Mouse (Mus musculus): Measurements from ENCODE around the gene Tmem150a. TPM values are rescaled to one million over a fixed set of nuclear protein-coding genes. Genes with fewer than 3 reads are reported as not detected.
A peak's percentile ranks its signal among the peaks of the same experiment; 100 is the strongest.

The Tmem150a gene
- polyA plus RNA-seq, 1 experiment from 2014 or later, result 50.6 TPM

- Histone ChIP-seq H3K27ac (no peak overlapping the region), H3K9ac (ENCODE audit: low read depth, low read length) (no peak overlapping the region), H3K4me1 (replicated peaks; ENCODE audit: insufficient read depth, low read length) (peaks cover 15% of the 10 kb centered on the region), H3K4me2 (ENCODE audit: low read length) (peak overlapping the region; percentile 80), H3K4me3 (replicated peaks; ENCODE audit: low read depth, low read length) (peak overlapping the region; percentile 69; the same call in 1 of the 2 replicates), H3K9me3 (replicated peaks; ENCODE audit: low read length) (no peaks in the 10 kb centered on the region), H3K27me3 (ENCODE audit: insufficient read depth, low read length) (no peaks in the 10 kb centered on the region), H3K36me3 (ENCODE audit: insufficient read depth, low read length) (peaks cover 9% of the 10 kb centered on the region)
- ATAC-seq (replicated peaks; ENCODE audit: low FRiP score, low read depth) (no peak), DNase-seq (ENCODE audit: low spot score) (no peak)
- WGBS, result 74% methylated on average over 10 of the region's 10 CpGs
- no peak for TF ChIP-seq CTCF (IDR thresholded peaks at IDR 0.05; ENCODE audit: low read depth)
Observed at GRCm38 (mm10) chr6:72348411-72348810, 6.8 kb upstream of the Tmem150a start.

- TF ChIP-seq CTCF (IDR thresholded peaks at IDR 0.05; ENCODE audit: low read depth), result no peak
- Histone ChIP-seq H3K4me1 (replicated peaks; ENCODE audit: insufficient read depth, low read length) (peaks cover 7% of the 10 kb centered on the region; the same call in 1 of the 2 replicates), H3K27ac (0 out of 2 replicates have a peak overlapping the region, but pooled peaks have one; percentile 6), H3K4me2 (ENCODE audit: low read length) (no peak overlapping the region), H3K4me3 (replicated peaks; ENCODE audit: low read depth, low read length) (no peak overlapping the region), H3K9ac (ENCODE audit: low read depth, low read length) (no peak overlapping the region), H3K36me3 (ENCODE audit: insufficient read depth, low read length) (peaks cover 9% of the 10 kb centered on the region), H3K9me3 (replicated peaks; ENCODE audit: low read length) (no peaks in the 10 kb centered on the region), H3K27me3 (ENCODE audit: insufficient read depth, low read length) (no peaks in the 10 kb centered on the region)
- no peak for DNase-seq (ENCODE audit: low spot score)
- ATAC-seq (replicated peaks; ENCODE audit: low FRiP score, low read depth), result no peak
- WGBS, result 90% methylated on average over 2 of the region's 2 CpGs
Observed at GRCm38 (mm10) chr6:72350214-72350613, 5.0 kb upstream of the Tmem150a start.

GRCm38 (mm10) chr6:72352636-72353405 lies 2.4 kb upstream of the Tmem150a start:
- ATAC-seq (replicated peaks; ENCODE audit: low FRiP score, low read depth), result no peak
- H3K4me2 ChIP-seq (ENCODE audit: low read length), result no peak overlapping the region

DNA sequence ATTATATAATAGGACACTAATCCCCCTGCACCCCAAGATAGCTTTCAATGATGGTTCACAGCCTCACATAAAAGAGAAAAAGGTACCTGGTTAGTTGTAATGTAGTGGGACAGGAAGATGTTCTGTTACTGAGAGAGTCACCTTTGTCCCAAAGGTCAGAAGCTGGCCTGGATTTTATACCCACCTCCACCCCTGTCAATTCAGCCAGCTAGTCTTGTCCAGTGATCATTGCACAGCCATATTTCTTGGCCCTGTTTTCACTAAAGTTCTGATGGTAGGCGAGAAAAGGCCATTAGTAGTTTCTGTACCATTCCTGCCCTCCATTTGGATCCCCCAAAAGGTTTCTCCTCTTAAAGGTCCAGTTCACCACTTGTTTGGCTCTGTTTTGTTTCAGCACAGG lies 1.2 kb upstream of the Tmem150a start:
- ATAC-seq (replicated peaks; ENCODE audit: low FRiP score, low read depth), result no peak
- no peak overlapping the region for H3K9ac ChIP-seq (ENCODE audit: low read depth, low read length)
- H3K36me3 ChIP-seq (ENCODE audit: insufficient read depth, low read length), result peaks cover 9% of the 10 kb centered on the region
- no peak for TF ChIP-seq CTCF (IDR thresholded peaks at IDR 0.05; ENCODE audit: low read depth)
- H3K4me1 ChIP-seq (replicated peaks; ENCODE audit: insufficient read depth, low read length), result no peaks in the 10 kb centered on the region
- H3K27me3 ChIP-seq (ENCODE audit: insufficient read depth, low read length), result no peaks in the 10 kb centered on the region
- H3K4me2 ChIP-seq (ENCODE audit: low read length), result no peak overlapping the region
- no peak for DNase-seq (ENCODE audit: low spot score)
- H3K4me3 ChIP-seq (replicated peaks; ENCODE audit: low read depth, low read length), result no peak overlapping the region
- H3K9me3 ChIP-seq (replicated peaks; ENCODE audit: low read length), result no peaks in the 10 kb centered on the region
- 65% methylated on average over 1 of the region's 1 CpGs for WGBS
- no peak overlapping the region for H3K27ac ChIP-seq

More at GRCm38 (mm10) chr6:72352636-72353405, 2.4 kb upstream of the Tmem150a start:
- H3K4me1 ChIP-seq (replicated peaks; ENCODE audit: insufficient read depth, low read length), result peaks cover 6% of the 10 kb centered on the region; the same call in 1 of the 2 replicates
- TF ChIP-seq CTCF (IDR thresholded peaks at IDR 0.05; ENCODE audit: low read depth), result no peak
- H3K9ac ChIP-seq (ENCODE audit: low read depth, low read length), result no peak overlapping the region
- no peaks in the 10 kb centered on the region for H3K27me3 ChIP-seq (ENCODE audit: insufficient read depth, low read length)
- peaks cover 9% of the 10 kb centered on the region for H3K36me3 ChIP-seq (ENCODE audit: insufficient read depth, low read length)
- no peak overlapping the region for H3K4me3 ChIP-seq (replicated peaks; ENCODE audit: low read depth, low read length)
- DNase-seq (ENCODE audit: low spot score), result no peak
- WGBS, result 70% methylated on average over 5 of the region's 5 CpGs
- no peaks in the 10 kb centered on the region for H3K9me3 ChIP-seq (replicated peaks; ENCODE audit: low read length)
- H3K27ac ChIP-seq, result no peak overlapping the region

DNA sequence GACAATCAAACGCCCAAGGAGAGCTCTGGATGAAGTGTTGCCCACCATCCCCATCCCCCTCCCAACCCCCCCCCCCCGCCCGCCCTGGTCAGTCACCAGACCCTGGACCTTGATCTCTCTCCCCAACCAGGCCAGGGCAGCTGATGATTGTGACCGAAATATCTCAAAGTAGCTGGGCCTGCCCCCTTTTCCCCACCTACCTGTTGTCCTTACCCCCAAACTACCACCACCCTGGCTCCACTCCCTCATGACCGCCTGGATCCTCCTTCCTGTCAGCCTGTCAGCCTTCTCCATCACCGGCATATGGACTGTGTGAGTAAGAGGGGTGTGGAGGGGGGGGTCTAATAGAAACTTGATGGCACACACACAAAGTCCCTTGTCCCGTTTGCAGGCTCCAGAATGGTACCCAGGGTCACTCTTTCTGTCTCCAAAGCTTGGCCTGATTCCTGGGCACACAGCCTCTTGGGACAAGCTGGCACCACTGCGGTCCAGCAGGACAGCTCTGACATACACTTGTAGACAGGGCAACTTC lies 820 bp downstream of the Tmem150a start:
- Histone ChIP-seq H3K36me3 (ENCODE audit: insufficient read depth, low read length) (peaks cover 5% of the 10 kb centered on the region; the same call in 1 of the 2 replicates), H3K9me3 (replicated peaks; ENCODE audit: low read length) (no peaks in the 10 kb centered on the region), H3K4me3 (replicated peaks; ENCODE audit: low read depth, low read length) (peak overlapping the region; percentile 66), H3K27me3 (ENCODE audit: insufficient read depth, low read length) (no peaks in the 10 kb centered on the region), H3K4me2 (ENCODE audit: low read length) (peak overlapping the region; percentile 95), H3K4me1 (replicated peaks; ENCODE audit: insufficient read depth, low read length) (peaks cover 7% of the 10 kb centered on the region; the same call in 1 of the 2 replicates), H3K9ac (ENCODE audit: low read depth, low read length) (peak overlapping the region; percentile 72), H3K27ac (peak overlapping the region; percentile 76)
- WGBS, result 43% methylated on average over 8 of the region's 8 CpGs
- DNase-seq (ENCODE audit: low spot score), result no peak
- TF ChIP-seq CTCF (IDR thresholded peaks at IDR 0.05; ENCODE audit: low read depth), result no peak
- ATAC-seq (replicated peaks; ENCODE audit: low FRiP score, low read depth), result peak; percentile 7; the same call in 1 of the 2 replicates

GRCm38 (mm10) chr6:72357164-72358079 lies 2.2 kb downstream of the Tmem150a start:
- H3K9me3 ChIP-seq (replicated peaks; ENCODE audit: low read length), result no peaks in the 10 kb centered on the region
- no peak overlapping the region for H3K4me2 ChIP-seq (ENCODE audit: low read length)
- no peak overlapping the region for H3K4me3 ChIP-seq (replicated peaks; ENCODE audit: low read depth, low read length)
- ATAC-seq (replicated peaks; ENCODE audit: low FRiP score, low read depth) (no peak), DNase-seq (ENCODE audit: low spot score) (no peak)
- H3K27ac ChIP-seq, result no peak overlapping the region
- H3K4me1 ChIP-seq (replicated peaks; ENCODE audit: insufficient read depth, low read length), result peaks cover 13% of the 10 kb centered on the region; the same call in 1 of the 2 replicates
- peaks cover 5% of the 10 kb centered on the region; the same call in 1 of the 2 replicates for H3K36me3 ChIP-seq (ENCODE audit: insufficient read depth, low read length)
- 69% methylated on average over 5 of the region's 5 CpGs for WGBS
- H3K27me3 ChIP-seq (ENCODE audit: insufficient read depth, low read length), result no peaks in the 10 kb centered on the region
- H3K9ac ChIP-seq (ENCODE audit: low read depth, low read length), result no peak overlapping the region
- no peak for TF ChIP-seq CTCF (IDR thresholded peaks at IDR 0.05; ENCODE audit: low read depth)

Data from kidney, postnatal 0 days (tissue).